Mouse (Mus musculus) MEL (cell line): ENCODE results near the gene Lrat. TPM values are rescaled to one million over a fixed set of nuclear protein-coding genes. Genes with fewer than 3 reads are reported as not detected.

Source experiments
- DNase-seq: peaks from one replicate; pipeline ENCODE4 v3.0.0; 2011; ENCODE audit warnings: low read depth, low spot score
- H3K27ac ChIP-seq: 2 replicates; pipeline ENCODE4 v1.5.1; 2012; ENCODE audit warnings: low read depth, mild to moderate bottlenecking, control low read depth, low read length, moderate library complexity; ENCODE audit not compliant: control insufficient read depth
- H3K27me3 ChIP-seq, 2 experiments: fragments of 150-350 bp in 1 of 2; sonication (generic) in 1 of 2; 2 replicates each; pipeline ENCODE4 v1.6.1; 2012; ENCODE audit warnings: low read length in 2 of 2, mild to moderate bottlenecking in 2 of 2, improper control_type of control experiment in 1 of 2, moderate library complexity in 1 of 2; ENCODE audit not compliant: insufficient read depth in 2 of 2, control insufficient read depth in 1 of 2
- H3K36me3 ChIP-seq, 2 experiments: 2 replicates each; pipeline ENCODE4 v1.6.1; 2012 to 2014; ENCODE audit warnings: low read length in 2 of 2, improper control_type of control experiment in 1 of 2, inconsistent platforms in 1 of 2, mild to moderate bottlenecking in 1 of 2; ENCODE audit not compliant: insufficient read depth in 2 of 2, control insufficient read depth in 1 of 2
- H3K4me1 ChIP-seq, 2 experiments: fragments of 150-350 bp in 1 of 2; sonication (generic) in 1 of 2; 2 replicates each; pipeline ENCODE4 v1.6.1; 2012; ENCODE audit warnings: low read length in 2 of 2, improper control_type of control experiment in 1 of 2, mild to moderate bottlenecking in 1 of 2; ENCODE audit not compliant: insufficient read depth in 2 of 2, control insufficient read depth in 1 of 2
- H3K4me3 ChIP-seq, 2 experiments: fragments of 150-350 bp in 1 of 2; sonication (generic) in 1 of 2; 2 replicates each; pipeline ENCODE4 v1.5.1; 2012; ENCODE audit warnings: low read depth in 2 of 2, low read length in 2 of 2, mild to moderate bottlenecking in 2 of 2, moderate library complexity in 2 of 2, control low read depth in 1 of 2, improper control_type of control experiment in 1 of 2; ENCODE audit not compliant: control insufficient read depth in 1 of 2, insufficient read depth in 1 of 2
- H3K79me2 ChIP-seq: 2 replicates; pipeline ENCODE4 v1.6.1; 2012; ENCODE audit warnings: mild to moderate bottlenecking, low read length, moderate library complexity; ENCODE audit not compliant: control insufficient read depth, poor library complexity, insufficient read depth
- H3K9ac ChIP-seq: 2 replicates; pipeline ENCODE4 v1.6.1; 2012; ENCODE audit warnings: low read depth, mild to moderate bottlenecking, control low read depth, low read length, moderate library complexity; ENCODE audit not compliant: control insufficient read depth, poor library complexity, severe bottlenecking
- H3K9me3 ChIP-seq: fragments of 150-350 bp; sonication (generic); replicated peaks from 2 replicates; pipeline ENCODE4 v1.6.1; 2012; ENCODE audit warnings: mild to moderate bottlenecking, low read length, improper control_type of control experiment, moderate library complexity; ENCODE audit not compliant: insufficient read depth
- CTCF ChIP-seq, 3 experiments: IDR thresholded peaks in 2 of 3; conservative IDR thresholded peaks in 1 of 3; 2 replicates each; pipeline ENCODE4 v1.5.1; 2011 to 2012; ENCODE audit warnings: low read length in 3 of 3, low read depth in 2 of 3, mild to moderate bottlenecking in 2 of 3, improper control_type of control experiment in 1 of 3, inconsistent platforms in 1 of 3, mixed read lengths in 1 of 3, moderate library complexity in 1 of 3; ENCODE audit not compliant: control insufficient read depth in 1 of 3, insufficient read depth in 1 of 3, poor library complexity in 1 of 3, severe bottlenecking in 1 of 3
- GABPA ChIP-seq: IDR thresholded peaks from 2 replicates; pipeline ENCODE4 v1.6.1; 2012; ENCODE audit warnings: low read depth, mild to moderate bottlenecking, inconsistent platforms, low read length, improper control_type of control experiment, moderate library complexity
- RAD21 ChIP-seq: IDR thresholded peaks from 2 replicates; pipeline ENCODE4 v1.6.1; 2011; ENCODE audit warnings: mild to moderate bottlenecking, low read depth, low read length, improper control_type of control experiment
- SMC3 ChIP-seq: IDR thresholded peaks from 2 replicates; pipeline ENCODE4 v1.6.1; 2011; ENCODE audit warnings: low read depth, low read length, improper control_type of control experiment
- ZC3H11A ChIP-seq: IDR thresholded peaks from 2 replicates; pipeline ENCODE4 v1.6.1; 2012; ENCODE audit warnings: low read depth, mild to moderate bottlenecking, inconsistent platforms, low read length, improper control_type of control experiment
- polyA plus RNA-seq, 2 experiments: library from polyadenylated mRNA; stranded (reverse) in 1 of 2; unstranded in 1 of 2; fragments of >175 nt in 1 of 2; fragments of >200 nt in 1 of 2; gene quantifications; 2 replicates each; pipeline versions ENCODE4 v1.2.1 to v1.2.4; 2012; ENCODE audit warnings: low replicate concordance in 2 of 2, low read depth in 1 of 2; ENCODE audit not compliant: insufficient read length in 2 of 2, insufficient read depth in 1 of 2, missing spikeins in 1 of 2
- total RNA-seq: library from RNA; depleted of rRNA; stranded (reverse); fragments of 300-350 nt; gene quantifications from 2 replicates; pipeline ENCODE4 v1.2.3, GENCODE M21; 2012; rRNA removed

Lrat gene
- total and polyA plus RNA-seq, 3 experiments: not detected

DNA sequence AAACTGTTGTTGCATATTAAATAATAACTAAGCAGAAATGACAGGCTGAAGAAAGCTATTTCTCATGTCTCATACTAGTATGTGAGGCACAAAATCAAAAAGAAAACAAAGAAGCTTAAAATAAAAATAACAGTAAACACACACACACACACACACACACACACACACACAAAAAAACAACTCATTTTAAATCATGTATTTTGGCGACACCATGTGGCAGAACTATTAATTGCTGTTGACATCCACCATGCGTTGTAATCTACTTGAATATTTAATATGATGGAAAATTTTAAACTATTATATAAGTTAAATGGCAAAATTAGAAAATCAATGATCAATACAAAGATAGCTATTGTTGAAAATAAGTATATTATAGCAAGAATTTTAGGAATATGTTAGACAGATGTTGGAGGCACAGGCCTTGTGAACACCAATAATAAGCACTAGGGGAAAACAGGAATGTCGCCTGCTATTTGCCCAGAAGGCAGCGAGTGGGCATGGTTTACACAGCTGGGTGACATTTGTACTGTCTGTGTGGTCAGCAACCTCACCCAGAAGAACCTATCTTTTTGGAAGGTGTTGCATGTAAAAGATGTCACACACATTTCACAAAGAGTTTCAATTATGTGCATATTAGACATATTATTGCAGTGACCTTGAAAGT lies 46.2 kb downstream of the Lrat start:
- Histone ChIP-seq H3K36me3 (no peaks in the 10 kb centered on the region), H3K27ac (no peak overlapping the region), H3K9ac (no peak overlapping the region), H3K4me1 (no peaks in the 10 kb centered on the region), H3K79me2 (no peaks in the 10 kb centered on the region), H3K4me3 (no peak overlapping the region), H3K27me3 (no peaks in the 10 kb centered on the region), H3K9me3 (no peaks in the 10 kb centered on the region)
- DNase-seq: peak; percentile 31
- TF ChIP-seq RAD21 (peak; percentile 63), ZC3H11A (peak; percentile 17; the same call in 1 of the 2 replicates), SMC3 (peak; percentile 55), CTCF (IDR thresholded peaks at IDR 0.05 in 2 of 3, conservative IDR thresholded peaks at IDR 0.05 in 1 of 3; ENCODE audit: control insufficient read depth in 1 of 3, insufficient read depth in 1 of 3, low read depth in 2 of 3, low read length in 3 of 3, poor library complexity in 1 of 3, severe bottlenecking in 1 of 3) (peak in 2 of 3 experiments; percentile 7 to 55; a peak in 3 of 6 replicates), GABPA (no peak)

Other genes starting within 250 kb of the Lrat start
- not detected in 2 replicates for gene Rbm46, start 27.5 kb downstream of the Lrat start, total RNA-seq
- gene Rbm46, start 27.5 kb downstream of the Lrat start, polyA plus RNA-seq: not detected
- gene Fgg, start 103.8 kb upstream of the Lrat start, total RNA-seq: not detected in 2 replicates
- gene Fgg, start 103.8 kb upstream of the Lrat start, polyA plus RNA-seq: not detected
- not detected in 2 replicates for gene Fga, start 122.1 kb upstream of the Lrat start, total RNA-seq
- gene Fga, start 122.1 kb upstream of the Lrat start, polyA plus RNA-seq: not detected
- gene Fgb, start 145.9 kb upstream of the Lrat start, total RNA-seq: not detected in 2 replicates
- not detected for gene Fgb, start 145.9 kb upstream of the Lrat start, polyA plus RNA-seq
- gene Plrg1, start 151.5 kb upstream of the Lrat start, total RNA-seq: 85.6 and 87.5 TPM in 2 replicates
- 10 to 100 TPM in 1 of 2 experiments, not detected in 1; 88.8 TPM for gene Plrg1, start 151.5 kb upstream of the Lrat start, polyA plus RNA-seq
- not detected in 2 replicates for gene Dchs2, start 224.0 kb upstream of the Lrat start, total RNA-seq
- gene Dchs2, start 224.0 kb upstream of the Lrat start, polyA plus RNA-seq: not detected